Mouse (Mus musculus) liver, postnatal 0 days (tissue): ENCODE results near the gene Enoph1.

Source experiments
- CTCF ChIP-seq: sonication (generic); IDR thresholded peaks from 2 replicates; pipeline ENCODE4 v1.5.1; 2016; ENCODE audit warnings: antibody characterized with exemption, low read depth
- EP300 ChIP-seq: IDR thresholded peaks from 2 replicates; pipeline ENCODE4 v1.6.1; 2016; ENCODE audit warnings: antibody characterized with exemption, low read depth, mild to moderate bottlenecking

DNA sequence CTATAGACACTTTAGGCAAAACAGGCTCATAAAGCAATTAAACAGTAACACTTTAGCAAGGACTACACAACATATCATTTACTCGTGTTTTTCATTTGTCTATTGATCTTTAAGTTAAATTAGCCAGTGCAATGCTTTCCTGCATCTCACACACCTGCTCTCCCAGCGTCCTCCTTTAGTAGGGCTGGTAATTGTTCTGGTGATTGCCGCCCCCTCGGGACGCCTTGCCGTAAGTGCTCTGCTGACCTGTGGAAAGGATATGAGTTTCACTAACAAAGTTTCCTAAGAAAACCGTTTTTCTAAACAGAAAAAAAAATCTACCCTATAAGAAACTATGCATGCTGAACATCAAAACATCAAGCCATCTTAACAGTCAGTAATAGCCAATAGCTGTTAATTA, 3.8 kb upstream of the Enoph1 start:
- TF ChIP-seq EP300, result no peak
- TF ChIP-seq CTCF, result 0 out of 2 replicates have a peak, but pooled peaks have one; percentile 6
